Mouse (Mus musculus): ENCODE results near the gene Gabarapl1. TPM values are rescaled to one million over a fixed set of nuclear protein-coding genes. Genes with fewer than 3 reads are reported as not detected.
A peak's percentile ranks its signal among the peaks of the same experiment; 100 is the strongest.

Gabarapl1 gene
- polyA plus RNA-seq, 1 experiment = 53.6 TPM

GRCm38 (mm10) chr6:129538555-129538954, 5.6 kb downstream of the Gabarapl1 start:
- peaks cover 40% of the 10 kb centered on the region for H3K36me3 ChIP-seq (ENCODE audit: control insufficient read depth, insufficient read depth)
- H3K79me2 ChIP-seq (ENCODE audit: control insufficient read depth, insufficient read depth) = peaks cover 36% of the 10 kb centered on the region
- H3K4me2 ChIP-seq (ENCODE audit: low read depth) = no peak overlapping the region
- H3ac ChIP-seq (ENCODE audit: control insufficient read depth, insufficient read length) = no peak overlapping the region
- no peak overlapping the region for H3K4me3 ChIP-seq
- TF ChIP-seq POLR2A (IDR thresholded peaks at IDR 0.05; ENCODE audit: insufficient read length, low read depth) (no peak), TCF12 (IDR thresholded peaks at IDR 0.05; ENCODE audit: insufficient read depth, poor library complexity, severe bottlenecking) (no peak), MAX (IDR thresholded peaks at IDR 0.05; ENCODE audit: low read depth) (no peak), REST (IDR thresholded peaks at IDR 0.05; ENCODE audit: insufficient read depth, insufficient read length) (no peak), MYOG (IDR thresholded peaks at IDR 0.05; ENCODE audit: control insufficient read depth in 1 of 3, insufficient read depth in 1 of 3, insufficient read length in 2 of 3, low read depth in 2 of 3) (no peak), TCF3 (IDR thresholded peaks at IDR 0.05; ENCODE audit: insufficient read length, low read depth) (no peak), E2F4 (IDR thresholded peaks at IDR 0.05; ENCODE audit: insufficient read depth) (no peak), POLR2AphosphoS2 (IDR thresholded peaks at IDR 0.05; ENCODE audit: insufficient read length, low read depth) (no peak), USF1 (IDR thresholded peaks at IDR 0.05; ENCODE audit: low read depth) (no peak)
- H3K27me3 ChIP-seq (ENCODE audit: control insufficient read depth, insufficient read depth, insufficient read length) = no peaks in the 10 kb centered on the region

GRCm38 (mm10) chr6:129541931-129542330, 9.0 kb downstream of the Gabarapl1 start:
- Histone ChIP-seq H3ac (ENCODE audit: control insufficient read depth, insufficient read length) (no peak overlapping the region), H3K4me3 (no peak overlapping the region), H3K79me2 (ENCODE audit: control insufficient read depth, insufficient read depth) (peaks cover 3% of the 10 kb centered on the region), H3K36me3 (ENCODE audit: control insufficient read depth, insufficient read depth) (peaks cover 40% of the 10 kb centered on the region), H3K27me3 (ENCODE audit: control insufficient read depth, insufficient read depth, insufficient read length) (no peaks in the 10 kb centered on the region), H3K4me2 (ENCODE audit: low read depth) (no peak overlapping the region)
- TF ChIP-seq SRF (IDR thresholded peaks at IDR 0.05; ENCODE audit: control insufficient read depth, insufficient read length, low read depth) = no peak
- TF ChIP-seq MYOG (IDR thresholded peaks at IDR 0.05; ENCODE audit: control insufficient read depth in 1 of 3, insufficient read depth in 1 of 3, insufficient read length in 2 of 3, low read depth in 2 of 3) = no peak
- TF ChIP-seq TCF12 (IDR thresholded peaks at IDR 0.05; ENCODE audit: insufficient read depth, poor library complexity, severe bottlenecking) = no peak
- TF ChIP-seq E2F4 (IDR thresholded peaks at IDR 0.05; ENCODE audit: insufficient read depth) = no peak
- no peak for TF ChIP-seq USF1 (IDR thresholded peaks at IDR 0.05; ENCODE audit: low read depth)
- no peak for TF ChIP-seq POLR2AphosphoS2 (IDR thresholded peaks at IDR 0.05; ENCODE audit: insufficient read length, low read depth)
- TF ChIP-seq CEBPB (IDR thresholded peaks at IDR 0.05; ENCODE audit: insufficient read depth, poor library complexity, severe bottlenecking) = no peak
- TF ChIP-seq TCF3 (IDR thresholded peaks at IDR 0.05; ENCODE audit: insufficient read length, low read depth) = no peak
- TF ChIP-seq REST (IDR thresholded peaks at IDR 0.05; ENCODE audit: insufficient read depth, insufficient read length) = no peak
- no peak for TF ChIP-seq MYOD1 (IDR thresholded peaks at IDR 0.05; ENCODE audit: control insufficient read depth in 1 of 3, insufficient read length in 2 of 3, low read depth in 2 of 3)
- no peak for TF ChIP-seq POLR2A (IDR thresholded peaks at IDR 0.05; ENCODE audit: insufficient read length, low read depth)
- TF ChIP-seq MAX (IDR thresholded peaks at IDR 0.05; ENCODE audit: low read depth) = no peak

GRCm38 (mm10) chr6:129542540-129542939, 9.6 kb downstream of the Gabarapl1 start:
- Histone ChIP-seq H3K4me3 (no peak overlapping the region), H3K79me2 (ENCODE audit: control insufficient read depth, insufficient read depth) (no peaks in the 10 kb centered on the region), H3K4me2 (ENCODE audit: low read depth) (no peak overlapping the region), H3ac (ENCODE audit: control insufficient read depth, insufficient read length) (no peak overlapping the region), H3K36me3 (ENCODE audit: control insufficient read depth, insufficient read depth) (peaks cover 36% of the 10 kb centered on the region), H3K27me3 (ENCODE audit: control insufficient read depth, insufficient read depth, insufficient read length) (no peaks in the 10 kb centered on the region)
- TF ChIP-seq REST (IDR thresholded peaks at IDR 0.05; ENCODE audit: insufficient read depth, insufficient read length) (no peak), MAX (IDR thresholded peaks at IDR 0.05; ENCODE audit: low read depth) (no peak), CEBPB (IDR thresholded peaks at IDR 0.05; ENCODE audit: insufficient read depth, poor library complexity, severe bottlenecking) (no peak), E2F4 (IDR thresholded peaks at IDR 0.05; ENCODE audit: insufficient read depth) (no peak), POLR2A (IDR thresholded peaks at IDR 0.05; ENCODE audit: insufficient read length, low read depth) (no peak), MYOD1 (IDR thresholded peaks at IDR 0.05; ENCODE audit: control insufficient read depth in 1 of 3, insufficient read length in 2 of 3, low read depth in 2 of 3) (no peak), TCF3 (IDR thresholded peaks at IDR 0.05; ENCODE audit: insufficient read length, low read depth) (no peak), SRF (IDR thresholded peaks at IDR 0.05; ENCODE audit: control insufficient read depth, insufficient read length, low read depth) (no peak), USF1 (IDR thresholded peaks at IDR 0.05; ENCODE audit: low read depth) (no peak), MYOG (IDR thresholded peaks at IDR 0.05; ENCODE audit: control insufficient read depth in 1 of 3, insufficient read depth in 1 of 3, insufficient read length in 2 of 3, low read depth in 2 of 3) (no peak), TCF12 (IDR thresholded peaks at IDR 0.05; ENCODE audit: insufficient read depth, poor library complexity, severe bottlenecking) (no peak), POLR2AphosphoS2 (IDR thresholded peaks at IDR 0.05; ENCODE audit: insufficient read length, low read depth) (no peak)

GRCm38 (mm10) chr6:129543709-129544606, 11.0 kb downstream of the Gabarapl1 start:
- Histone ChIP-seq H3ac (ENCODE audit: control insufficient read depth, insufficient read length) (no peak overlapping the region), H3K36me3 (ENCODE audit: control insufficient read depth, insufficient read depth) (peaks cover 29% of the 10 kb centered on the region), H3K27me3 (ENCODE audit: control insufficient read depth, insufficient read depth, insufficient read length) (no peaks in the 10 kb centered on the region), H3K4me2 (ENCODE audit: low read depth) (no peak overlapping the region), H3K79me2 (ENCODE audit: control insufficient read depth, insufficient read depth) (no peaks in the 10 kb centered on the region), H3K4me3 (no peak overlapping the region)
- TF ChIP-seq REST (IDR thresholded peaks at IDR 0.05; ENCODE audit: insufficient read depth, insufficient read length) = no peak
- peak; percentile 51 for TF ChIP-seq USF1 (IDR thresholded peaks at IDR 0.05; ENCODE audit: low read depth)

GRCm38 (mm10) chr6:129547277-129547676, 14.3 kb downstream of the Gabarapl1 start:
- Histone ChIP-seq H3ac (ENCODE audit: control insufficient read depth, insufficient read length) (no peak overlapping the region), H3K27me3 (ENCODE audit: control insufficient read depth, insufficient read depth, insufficient read length) (no peaks in the 10 kb centered on the region), H3K4me3 (no peak overlapping the region), H3K36me3 (ENCODE audit: control insufficient read depth, insufficient read depth) (peaks cover 8% of the 10 kb centered on the region), H3K79me2 (ENCODE audit: control insufficient read depth, insufficient read depth) (no peaks in the 10 kb centered on the region), H3K4me2 (ENCODE audit: low read depth) (no peak overlapping the region)
- TF ChIP-seq TCF12 (IDR thresholded peaks at IDR 0.05; ENCODE audit: insufficient read depth, poor library complexity, severe bottlenecking) = no peak
- no peak for TF ChIP-seq REST (IDR thresholded peaks at IDR 0.05; ENCODE audit: insufficient read depth, insufficient read length)
- no peak for TF ChIP-seq POLR2AphosphoS2 (IDR thresholded peaks at IDR 0.05; ENCODE audit: insufficient read length, low read depth)
- peak; percentile 38 for TF ChIP-seq USF1 (IDR thresholded peaks at IDR 0.05; ENCODE audit: low read depth)

All from myocyte (in vitro differentiated cells).